Mouse (Mus musculus): ENCODE measurements around the gene Scyl3.

DNA sequence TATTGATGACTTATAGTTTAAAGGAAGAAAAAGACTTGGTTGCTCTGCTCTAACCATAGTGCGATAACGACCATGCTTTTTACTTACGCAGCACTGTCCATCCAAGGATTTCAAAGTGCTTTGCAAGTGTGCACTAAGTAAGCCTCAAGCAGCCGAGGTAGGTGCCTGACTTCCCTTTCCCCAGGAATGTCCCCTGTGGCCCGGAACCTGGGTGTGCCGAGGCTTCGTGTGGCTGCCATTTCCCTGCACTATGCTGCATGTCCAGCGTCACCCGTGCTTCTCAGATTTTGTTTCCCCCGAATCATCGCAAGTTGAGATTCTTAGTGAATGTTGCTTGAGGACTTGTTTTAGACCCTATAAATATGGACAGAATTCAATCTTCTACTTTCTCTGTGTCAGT lies 16.9 kb upstream of the Scyl3 start:
- TF ChIP-seq CTCF (IDR thresholded peaks at IDR 0.05; ENCODE audit: low read depth): no peak
- TF ChIP-seq EP300 (IDR thresholded peaks at IDR 0.05; ENCODE audit: low read depth): no peak

All from liver, embryonic 14.5 days (tissue).